Mouse (Mus musculus) bone marrow macrophage, adult 2 months (primary cell): ENCODE data around the gene 4930512M02Rik. TPM values are rescaled to one million over a fixed set of nuclear protein-coding genes. Genes with fewer than 3 reads are reported as not detected.
A peak's percentile ranks its signal among the peaks of the same experiment; 100 is the strongest.

Source experiments
- H3K27ac ChIP-seq: 2 replicates; pipeline ENCODE4 v1.5.1; 2012; ENCODE audit warnings: low read depth, low read length; ENCODE audit not compliant: insufficient read depth
- H3K4me1 ChIP-seq: 2 replicates; pipeline ENCODE4 v1.6.1; 2012; ENCODE audit warnings: low read length; ENCODE audit not compliant: control insufficient read depth, insufficient read depth
- H3K4me3 ChIP-seq: 2 replicates; pipeline ENCODE4 v1.5.1; 2012; ENCODE audit warnings: mild to moderate bottlenecking, low read length, moderate library complexity; ENCODE audit not compliant: insufficient read depth
- CTCF ChIP-seq: IDR thresholded peaks from 2 replicates; pipeline ENCODE4 v1.5.1; 2012; ENCODE audit warnings: low read depth, mild to moderate bottlenecking, low read length, moderate library complexity
- POLR2A ChIP-seq: IDR thresholded peaks from 2 replicates; pipeline ENCODE4 v1.6.1; 2012; ENCODE audit warnings: mild to moderate bottlenecking, low read depth, low read length, borderline replicate concordance
- polyA plus RNA-seq: library from polyadenylated mRNA; stranded (reverse); fragments of >200 nt; gene quantifications from 2 replicates; pipeline ENCODE4 v1.2.4, GENCODE M21; 2012; ENCODE audit not compliant: missing spikeins, insufficient read depth, insufficient read length

Gene 4930512M02Rik
- polyA plus RNA-seq, 1 experiment = not detected

GRCm38 (mm10) chr11:11656388-11656787 lies 28.8 kb upstream of the 4930512M02Rik start:
- H3K4me1 ChIP-seq = peaks cover 23% of the 10 kb centered on the region
- no peak overlapping the region for H3K27ac ChIP-seq
- TF ChIP-seq CTCF (no peak), POLR2A (no peak)
- no peak overlapping the region for H3K4me3 ChIP-seq

DNA sequence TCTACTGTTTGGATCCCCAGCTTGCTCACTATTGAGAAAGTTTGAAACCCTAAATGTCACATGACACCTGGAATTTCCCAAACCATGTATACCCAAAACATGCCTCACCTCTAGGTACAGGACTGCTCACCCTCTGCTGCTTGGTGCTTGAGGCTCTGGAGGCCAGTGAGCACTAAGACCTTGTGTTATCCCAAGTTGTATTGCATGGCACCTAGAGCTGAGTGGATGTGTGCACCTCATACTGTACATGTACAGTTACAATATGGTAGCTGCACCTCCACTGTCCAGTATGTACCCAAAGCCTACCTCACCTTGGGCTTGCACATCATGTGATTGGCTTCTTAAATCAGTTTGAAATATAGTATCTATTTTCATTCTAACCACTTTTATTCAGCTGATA lies 16.7 kb upstream of the 4930512M02Rik start:
- Histone ChIP-seq H3K4me3 (no peak overlapping the region), H3K27ac (no peak overlapping the region), H3K4me1 (no peaks in the 10 kb centered on the region)
- TF ChIP-seq POLR2A (no peak), CTCF (no peak)

DNA sequence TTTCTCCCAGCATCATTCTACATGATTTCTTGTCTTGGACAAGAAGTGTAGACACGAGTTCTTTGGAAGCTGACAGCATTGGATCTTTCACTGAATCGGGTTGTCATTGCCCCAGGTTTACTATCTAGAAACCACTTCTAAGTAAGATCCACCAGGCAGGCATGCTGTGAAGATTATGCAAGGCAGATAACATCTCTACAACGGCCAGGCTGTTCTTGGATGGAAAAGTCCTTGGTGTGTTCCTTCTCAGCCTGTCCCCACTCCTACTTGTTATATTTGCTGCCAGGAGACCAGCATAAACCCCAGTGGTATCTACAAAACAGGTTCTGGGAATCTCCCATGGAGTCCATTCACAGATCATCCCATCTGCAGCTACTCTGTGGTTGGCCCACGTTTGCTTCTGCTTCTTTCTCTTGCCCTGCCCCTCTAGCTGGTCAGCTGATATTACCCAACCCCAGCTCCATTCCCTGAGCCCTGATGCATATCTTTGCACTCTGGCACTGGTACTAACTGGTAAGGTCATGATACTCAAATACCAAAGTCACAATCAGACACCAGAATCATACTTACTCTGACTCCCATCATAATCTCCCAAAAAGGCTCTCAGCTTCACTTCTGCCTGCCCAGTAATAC lies 3.4 kb downstream of the 4930512M02Rik start:
- TF ChIP-seq CTCF (no peak), POLR2A (no peak)
- peaks cover 8% of the 10 kb centered on the region for H3K4me1 ChIP-seq
- H3K4me3 ChIP-seq = no peak overlapping the region
- H3K27ac ChIP-seq = no peak overlapping the region

- H3K27ac ChIP-seq = no peak overlapping the region
- TF ChIP-seq POLR2A (no peak), CTCF (no peak)
- H3K4me3 ChIP-seq = no peak overlapping the region
- no peaks in the 10 kb centered on the region for H3K4me1 ChIP-seq
Observed at GRCm38 (mm10) chr11:11609243-11609642, 18.4 kb downstream of the 4930512M02Rik start.

DNA sequence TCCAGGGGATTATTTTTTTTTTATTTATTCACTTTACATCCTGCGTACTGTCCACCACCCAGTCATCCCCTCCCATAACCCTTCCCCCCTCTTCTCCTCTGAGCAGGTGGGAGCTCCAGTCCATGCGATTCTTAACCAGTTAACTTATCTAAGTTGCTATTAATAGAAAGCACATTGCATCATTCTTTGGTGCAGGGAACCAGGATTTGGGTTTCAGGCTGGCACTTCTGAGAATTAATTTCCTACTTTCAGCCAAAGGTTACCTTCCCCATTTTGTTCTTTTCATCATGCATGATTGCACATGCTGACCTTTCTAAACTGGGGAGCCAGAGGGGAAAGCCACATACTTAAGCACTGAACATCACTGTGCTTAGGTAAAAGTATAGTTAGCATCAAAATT lies 40.3 kb downstream of the 4930512M02Rik start:
- TF ChIP-seq CTCF = no peak
- TF ChIP-seq POLR2A = no peak
- no peak overlapping the region for H3K27ac ChIP-seq
- H3K4me1 ChIP-seq = peaks cover 5% of the 10 kb centered on the region; the same call in 1 of the 2 replicates
- H3K4me3 ChIP-seq = no peak overlapping the region

DNA sequence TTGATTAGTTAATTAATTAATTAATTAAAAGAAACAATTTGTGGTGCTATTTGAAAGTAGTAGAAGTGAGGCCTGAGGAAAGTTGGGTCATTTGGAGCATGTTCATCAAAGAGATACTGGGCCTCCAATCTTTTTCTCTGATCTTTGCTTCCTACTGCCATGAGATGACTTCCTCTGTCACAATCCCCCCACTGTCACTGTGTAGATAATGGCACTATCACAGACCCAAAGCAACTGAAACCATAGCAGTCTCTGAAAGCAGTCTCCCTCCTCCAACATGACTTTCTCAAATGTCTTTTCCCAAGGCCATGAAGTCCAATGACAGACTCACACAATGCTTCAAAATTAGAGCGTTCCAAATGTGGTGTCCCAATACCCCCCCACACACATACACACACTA lies 41.2 kb downstream of the 4930512M02Rik start:
- Histone ChIP-seq H3K4me1 (peaks cover 5% of the 10 kb centered on the region; the same call in 1 of the 2 replicates), H3K4me3 (no peak overlapping the region), H3K27ac (no peak overlapping the region)
- TF ChIP-seq POLR2A (no peak), CTCF (no peak)

DNA sequence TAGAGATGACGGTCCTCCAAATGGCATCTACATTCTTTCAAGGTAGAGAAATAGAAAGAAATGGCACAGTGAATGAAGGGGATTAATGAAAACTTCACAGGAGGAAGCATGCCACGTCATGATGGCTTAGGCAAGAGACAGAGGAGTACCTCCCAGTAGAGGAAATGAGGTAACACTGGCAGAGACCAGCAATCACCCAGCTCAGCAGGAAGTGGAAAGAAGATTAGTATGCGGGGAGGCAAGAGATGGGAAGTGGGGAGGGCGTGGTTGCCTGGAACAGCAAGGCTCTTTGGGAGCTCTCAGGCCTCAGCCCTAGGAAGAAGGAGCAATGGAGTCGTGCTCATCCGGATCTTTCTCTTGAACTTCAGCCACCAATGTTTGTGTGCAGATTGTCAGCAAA lies 53.9 kb downstream of the 4930512M02Rik start:
- Histone ChIP-seq H3K27ac (peak overlapping the region; percentile 44), H3K4me1 (peaks cover 28% of the 10 kb centered on the region), H3K4me3 (no peak overlapping the region)
- no peak for TF ChIP-seq POLR2A
- no peak for TF ChIP-seq CTCF

- TF ChIP-seq CTCF (no peak), POLR2A (no peak)
- Histone ChIP-seq H3K27ac (no peak overlapping the region), H3K4me1 (peaks cover 34% of the 10 kb centered on the region), H3K4me3 (no peak overlapping the region)
Observed at GRCm38 (mm10) chr11:11570747-11571146, 56.9 kb downstream of the 4930512M02Rik start.

- peaks cover 44% of the 10 kb centered on the region for H3K4me1 ChIP-seq
- peak overlapping the region; percentile 43 for H3K27ac ChIP-seq
- no peak overlapping the region for H3K4me3 ChIP-seq
- TF ChIP-seq CTCF (no peak), POLR2A (no peak)
Observed at GRCm38 (mm10) chr11:11569466-11570132, 58.0 kb downstream of the 4930512M02Rik start.

DNA sequence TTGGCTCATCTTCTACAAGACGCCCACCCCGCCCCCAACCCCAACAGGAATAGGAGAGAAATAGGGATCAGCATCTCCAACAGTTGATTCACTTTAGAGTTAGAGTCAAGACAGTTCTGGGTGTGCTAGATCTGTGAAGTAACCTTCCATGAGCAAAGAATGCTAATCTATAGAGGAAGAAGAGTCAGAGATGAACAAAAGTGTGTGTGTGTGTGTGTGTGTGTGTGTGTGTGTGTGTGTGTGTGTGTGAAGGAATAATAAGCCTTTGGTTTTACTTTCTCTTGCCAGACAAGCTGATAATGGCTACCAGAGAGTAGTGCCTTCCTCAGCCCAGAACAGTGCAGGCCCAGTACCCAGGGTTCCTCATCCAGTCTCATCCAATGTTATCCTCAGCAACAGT lies 59.6 kb downstream of the 4930512M02Rik start:
- H3K27ac ChIP-seq = no peak overlapping the region
- H3K4me3 ChIP-seq = no peak overlapping the region
- TF ChIP-seq POLR2A (no peak), CTCF (no peak)
- peaks cover 49% of the 10 kb centered on the region for H3K4me1 ChIP-seq
